Mouse (Mus musculus): Measurements from ENCODE around the gene Bace1. TPM values are rescaled to one million over a fixed set of nuclear protein-coding genes. Genes with fewer than 3 reads are reported as not detected.

Bace1 gene
- 8.0 and 10.3 TPM in 2 replicates for polyA plus RNA-seq (2015; fragmentation: Nextera tagmentation; extraction: Ambion mirVana)

GRCm38 (mm10) chr9:45838434-45839138 is at the start of gene Bace1:
TSS of gene Bace1 (plus strand) at chr9:45838580.
- DNase-seq (ENCODE audit: low spot score) = peak; percentile 33

DNA sequence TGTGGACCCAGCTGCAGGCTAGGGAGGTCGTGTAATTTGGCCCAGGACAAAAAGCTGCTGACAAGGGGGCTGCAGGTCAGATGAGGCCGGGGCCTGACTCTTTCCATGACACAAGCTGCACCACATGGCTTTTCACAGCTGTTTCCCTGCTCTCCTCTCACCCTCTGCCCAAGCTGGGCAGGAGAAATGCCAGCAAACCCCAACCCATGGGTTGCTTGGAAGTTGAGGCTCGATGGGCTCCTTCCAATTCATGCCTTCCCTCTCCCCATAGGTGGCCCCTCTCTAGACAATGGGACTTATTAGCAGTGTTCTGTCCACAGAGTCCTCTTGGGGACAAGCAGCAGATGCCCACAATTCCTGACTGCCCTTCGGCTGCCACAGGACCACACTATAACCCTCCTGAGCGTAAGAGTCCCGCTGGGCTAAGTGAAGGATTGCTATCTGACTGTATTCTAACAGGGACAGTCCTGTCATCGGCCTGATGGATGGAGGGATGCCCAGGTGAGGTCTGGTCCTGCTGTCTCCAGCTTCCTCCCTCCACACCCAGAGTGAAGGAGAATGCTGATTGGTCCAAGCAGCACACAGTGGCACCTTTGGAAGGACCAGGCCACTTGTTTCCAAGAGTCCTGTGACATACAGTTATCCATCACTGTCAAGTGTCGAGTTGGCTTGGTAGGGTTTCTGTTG is 46.8 kb upstream of the Bace1 start:
- no peak for DNase-seq (ENCODE audit: low spot score)

DNA sequence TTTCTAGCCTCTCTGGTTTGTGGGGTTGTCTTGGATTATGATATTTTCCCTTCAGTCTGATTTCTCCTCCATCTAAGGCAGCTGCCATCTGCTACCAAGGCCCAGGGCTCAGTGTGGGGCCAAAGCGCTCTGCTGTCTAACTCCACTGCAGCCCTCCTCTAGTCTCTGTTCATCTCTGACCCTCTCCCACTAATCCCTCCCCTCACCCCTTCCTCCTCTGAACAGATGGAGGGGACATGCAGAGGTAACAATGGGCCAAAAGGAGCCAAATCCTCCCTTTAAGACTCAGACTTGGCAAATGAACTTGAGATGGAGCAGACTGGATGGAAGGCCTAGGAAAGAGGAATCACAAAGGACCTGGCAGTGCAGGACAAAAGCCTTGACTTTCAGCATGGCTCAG is 46.1 kb upstream of the Bace1 start:
- no peak for DNase-seq (ENCODE audit: low spot score)

GRCm38 (mm10) chr9:45793697-45794096 is 44.7 kb upstream of the Bace1 start:
- DNase-seq (ENCODE audit: low spot score) = no peak

- no peak for DNase-seq (ENCODE audit: low spot score)
Measured at GRCm38 (mm10) chr9:45795722-45796121, 42.7 kb upstream of the Bace1 start.

- no peak for DNase-seq (ENCODE audit: low spot score)
Measured at GRCm38 (mm10) chr9:45797271-45797670, 41.1 kb upstream of the Bace1 start.

- DNase-seq (ENCODE audit: low spot score) = no peak
Measured at GRCm38 (mm10) chr9:45798467-45799164, 39.8 kb upstream of the Bace1 start.

- DNase-seq (ENCODE audit: low spot score) = no peak
Measured at GRCm38 (mm10) chr9:45799402-45799801, 39.0 kb upstream of the Bace1 start.

GRCm38 (mm10) chr9:45803070-45803774 is 35.2 kb upstream of the Bace1 start:
- DNase-seq (ENCODE audit: low spot score) = peak; percentile 13

GRCm38 (mm10) chr9:45806847-45807246 is 31.5 kb upstream of the Bace1 start:
- no peak for DNase-seq (ENCODE audit: low spot score)

DNA sequence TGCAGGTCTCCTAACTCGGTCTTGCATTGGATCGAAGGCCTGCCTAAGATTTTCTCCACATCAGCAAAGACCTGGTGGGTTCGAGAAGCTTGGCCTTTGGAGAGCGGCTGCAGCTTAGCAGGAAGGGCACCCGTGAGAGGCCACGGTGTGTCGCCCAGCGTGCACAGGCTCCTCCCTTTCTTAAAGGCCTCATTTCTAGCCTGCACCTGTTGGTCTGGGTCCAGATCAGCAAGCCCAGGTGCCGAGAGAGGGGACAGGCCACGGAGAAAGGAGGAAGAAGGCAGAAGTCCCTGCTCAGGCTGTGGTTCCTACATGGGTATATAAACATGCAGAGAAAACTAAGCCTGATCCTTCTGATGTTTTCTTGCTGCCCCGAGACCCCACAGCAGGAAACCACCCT is 31.0 kb upstream of the Bace1 start:
- no peak for DNase-seq (ENCODE audit: low spot score)

DNA sequence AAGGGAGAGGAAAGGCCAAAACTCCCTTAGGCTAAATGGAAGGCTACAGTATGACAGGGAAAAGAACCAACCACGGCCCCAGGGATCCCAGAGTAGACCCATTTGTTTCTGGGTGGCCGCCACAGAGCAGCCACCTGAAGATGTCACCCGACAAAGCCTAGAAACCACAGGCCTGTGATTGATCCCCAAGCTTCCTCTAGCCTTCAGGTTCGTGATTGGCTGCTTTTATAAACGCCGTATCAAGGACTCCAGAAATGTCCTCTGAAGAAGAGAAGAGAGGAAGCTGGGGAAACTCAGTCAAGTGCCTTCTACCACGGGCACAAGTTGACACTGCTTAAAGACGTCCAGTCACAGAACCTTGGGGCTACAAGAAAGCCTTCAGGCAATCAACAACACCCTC is 30.6 kb upstream of the Bace1 start:
- peak; percentile 66 for DNase-seq (ENCODE audit: low spot score)

DNA sequence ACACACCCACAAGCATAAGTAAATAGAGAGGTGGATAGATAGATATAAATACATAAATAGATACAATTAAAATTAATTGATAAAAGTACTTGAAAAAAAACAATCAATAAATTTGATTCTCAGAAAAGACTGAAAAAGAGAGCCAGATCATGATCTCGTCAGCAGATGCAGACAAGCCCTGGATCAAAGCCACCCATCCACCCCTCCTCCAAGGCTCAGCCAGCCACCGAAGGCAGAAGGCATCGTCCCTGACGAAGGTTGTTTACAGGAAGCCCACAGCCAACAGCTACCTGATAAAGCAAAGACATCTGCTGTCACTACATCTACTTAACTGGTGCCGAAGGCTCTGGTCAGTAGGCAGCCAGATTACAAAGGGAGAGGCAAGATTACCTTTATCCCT is 26.4 kb upstream of the Bace1 start:
- no peak for DNase-seq (ENCODE audit: low spot score)

DNA sequence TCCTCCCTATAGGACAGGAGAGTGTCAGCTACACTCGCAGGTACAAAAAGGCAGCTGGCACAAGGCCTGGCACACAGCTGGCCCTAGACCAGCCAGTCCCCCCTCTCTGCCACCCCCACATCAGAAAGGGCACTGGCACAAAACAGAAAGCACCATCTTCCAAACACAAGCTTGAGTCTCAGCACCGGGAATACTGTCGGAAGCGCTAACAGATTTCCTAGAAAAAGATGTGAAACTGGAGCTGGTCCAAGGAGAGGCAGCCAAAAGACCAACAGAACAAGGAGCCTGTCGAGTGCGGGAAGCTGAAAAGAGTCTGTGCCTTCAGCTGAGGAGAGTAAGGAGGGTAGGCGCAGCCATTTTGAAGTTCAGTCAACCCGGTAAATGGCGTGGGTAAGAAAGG is 23.3 kb upstream of the Bace1 start:
- no peak for DNase-seq (ENCODE audit: low spot score)

DNA sequence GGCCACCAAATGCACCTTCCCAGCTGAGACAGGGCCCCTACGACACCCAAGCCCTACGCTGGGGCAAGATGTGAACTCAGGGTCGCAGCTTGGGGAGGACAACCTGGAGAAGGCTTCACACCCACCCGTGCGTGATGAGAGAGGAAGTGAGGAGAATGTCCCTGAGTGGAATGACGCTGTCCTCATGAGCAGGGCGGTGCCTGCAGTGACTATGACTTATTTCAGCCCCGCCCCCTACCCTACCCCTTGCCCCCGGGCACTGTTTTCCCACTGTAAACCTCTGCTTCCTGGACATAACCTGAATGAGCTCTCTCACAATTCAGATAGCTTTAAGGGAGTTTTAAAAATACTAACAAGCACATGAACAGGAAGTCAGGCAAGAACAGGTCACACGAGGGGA is 22.9 kb upstream of the Bace1 start:
- no peak for DNase-seq (ENCODE audit: low spot score)

DNA sequence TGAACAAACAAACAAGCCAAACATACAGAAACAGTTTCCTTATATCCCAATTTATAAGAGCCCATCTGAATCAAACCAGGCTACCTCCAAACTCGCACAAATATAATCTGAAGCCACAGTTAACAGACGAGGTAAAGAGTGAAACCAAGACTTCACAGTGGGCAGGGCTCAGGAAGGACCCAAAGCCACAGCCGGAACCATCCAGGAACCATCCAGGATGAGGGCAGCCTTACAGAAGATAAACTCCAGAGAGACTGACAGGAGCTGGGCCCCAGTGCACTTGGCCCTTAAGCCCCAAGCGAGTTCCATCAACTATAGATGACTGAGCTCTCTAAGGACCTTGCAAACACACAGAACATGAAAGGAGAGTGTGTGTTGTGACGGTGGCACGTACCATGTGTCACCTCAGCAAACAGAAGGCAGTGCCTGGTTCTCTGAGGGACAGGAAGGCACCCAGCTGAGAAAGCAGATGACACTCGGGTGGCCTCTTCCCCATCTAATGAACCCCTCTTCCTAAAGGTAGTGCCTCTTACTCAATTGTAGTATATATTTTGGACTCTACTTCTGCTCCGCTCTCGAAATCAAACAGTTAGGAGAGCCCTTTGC is 19.9 kb upstream of the Bace1 start:
- DNase-seq (ENCODE audit: low spot score) = no peak

DNA sequence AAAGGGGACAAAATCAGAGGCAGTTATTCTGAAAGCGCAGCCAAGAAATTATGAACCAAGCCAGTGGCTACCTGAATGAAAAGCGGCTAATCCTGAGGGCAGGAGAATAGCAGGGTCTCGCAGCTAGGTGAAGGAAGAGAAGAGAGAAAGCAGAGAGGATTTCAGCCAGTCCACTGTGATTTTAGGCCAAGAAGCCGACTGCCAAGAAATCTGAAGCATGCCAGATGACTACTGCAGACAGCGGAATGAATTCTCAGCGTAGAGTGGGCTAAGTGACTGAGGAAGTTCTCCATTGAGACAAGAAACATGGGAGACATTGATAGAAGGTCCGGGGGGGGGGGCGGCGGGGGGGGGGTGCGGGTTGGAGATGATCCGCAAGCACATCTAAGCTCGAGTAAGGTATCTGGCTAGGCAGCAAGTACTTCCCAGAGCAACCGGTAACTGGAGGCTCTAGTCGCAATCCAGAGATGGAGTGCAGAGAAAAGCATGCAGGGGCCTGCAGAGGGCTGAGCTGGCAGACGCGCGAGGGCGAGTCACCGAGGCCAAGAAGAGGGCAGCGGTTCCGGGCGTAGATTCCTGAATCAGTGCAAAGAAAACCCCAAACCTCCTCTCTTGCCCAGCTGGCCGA is 10.6 kb upstream of the Bace1 start:
- peak; percentile 30 for DNase-seq (ENCODE audit: low spot score)

DNA sequence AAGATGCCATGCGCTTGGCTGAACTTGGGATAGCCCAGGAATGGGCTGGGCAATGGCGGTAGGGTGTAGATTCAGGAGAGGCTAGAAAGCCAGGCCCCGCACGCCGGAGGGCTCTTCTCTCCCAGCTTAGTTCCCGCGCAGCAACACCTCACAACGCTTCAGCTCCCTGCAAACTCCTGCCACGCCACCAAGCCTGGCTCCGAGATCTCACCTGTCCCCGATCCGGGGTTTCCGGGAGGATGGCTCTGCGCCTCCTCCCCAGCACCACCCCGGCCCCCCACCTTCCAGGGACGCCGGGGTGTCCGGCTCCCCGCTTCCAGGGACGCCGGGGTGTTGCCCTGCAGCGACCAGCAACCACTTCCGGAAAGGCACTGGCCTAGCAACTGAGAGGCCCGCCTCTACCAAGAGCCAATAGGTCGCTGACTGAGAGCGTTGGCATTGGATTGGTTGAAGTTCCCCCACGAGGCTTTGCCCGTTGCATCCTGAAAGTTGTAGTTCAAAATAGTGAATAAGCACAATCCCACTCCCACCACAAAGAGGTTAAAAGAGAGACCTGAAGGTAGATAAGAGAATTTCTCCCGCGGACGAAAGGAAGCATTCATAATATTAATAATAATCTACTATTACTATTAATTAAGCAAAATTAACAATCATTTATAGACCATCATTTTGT is 10.0 kb upstream of the Bace1 start, which contains the start of gene Cep164:
Gene Cep164, minus strand, starts transcription at position 401 of the 673 bp plus-strand sequence.
- DNase-seq (ENCODE audit: low spot score) = peak; percentile 90

- DNase-seq (ENCODE audit: low spot score) = peak; percentile 80
Measured at GRCm38 (mm10) chr9:45829107-45829506, 9.3 kb upstream of the Bace1 start.

DNA sequence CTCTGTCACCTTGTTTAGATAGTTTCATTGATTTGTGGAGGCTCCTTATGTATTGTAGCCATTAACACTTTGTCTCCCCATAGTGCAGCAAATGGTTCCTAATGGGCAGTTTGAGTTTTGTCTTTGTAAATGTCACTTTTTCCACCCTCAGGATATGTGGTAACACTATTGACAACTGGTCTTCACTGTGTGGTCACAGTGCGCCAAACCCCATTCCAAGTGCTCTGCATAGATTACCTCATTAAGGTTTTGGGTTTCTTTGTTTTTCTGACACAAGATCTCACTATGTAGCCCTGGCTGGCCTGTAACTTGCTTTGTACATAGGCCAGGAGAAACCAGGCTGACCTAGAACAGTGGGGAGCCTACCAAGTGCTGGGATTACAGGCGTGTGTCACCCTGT is 5.5 kb upstream of the Bace1 start:
- no peak for DNase-seq (ENCODE audit: low spot score)

All from thymus, postnatal 0 days (tissue).